Mouse (Mus musculus): ENCODE data around the gene L3mbtl4. TPM values are rescaled to one million over a fixed set of nuclear protein-coding genes. Genes with fewer than 3 reads are reported as not detected.

The L3mbtl4 gene
- total and polyA plus RNA-seq, 3 experiments = not detected

- H3K4me2 ChIP-seq (ENCODE audit: insufficient read depth, low read depth, poor library complexity, severe bottlenecking) = no peak overlapping the region
- in situ Hi-C loops (cut with MboI; ENCODE audit: low pct_ligation_motif_present, low pct_unique_long_range_greater_than_20kb, low sequenced_read_pairs) = no loop called here
- H3K4me3 ChIP-seq (replicated peaks in 1 of 3; ENCODE audit: low read depth in 2 of 3, low read length in 2 of 3, poor library complexity in 1 of 3) = no peak overlapping the region
- no peaks in the 10 kb centered on the region for H3K79me2 ChIP-seq (replicated peaks; ENCODE audit: control insufficient read depth, extremely low read depth, insufficient read depth, poor library complexity, severe bottlenecking)
- no peaks in the 10 kb centered on the region for H3K27me3 ChIP-seq (replicated peaks)
- TF ChIP-seq MEF2A (IDR thresholded peaks at IDR 0.05; ENCODE audit: borderline replicate concordance, low read depth, low read length) (no peak), EP300 (IDR thresholded peaks at IDR 0.05; ENCODE audit: low read length) (no peak), SMC3 (IDR thresholded peaks at IDR 0.05; ENCODE audit: low read depth, low read length) (no peak), ETS1 (conservative IDR thresholded peaks at IDR 0.05; ENCODE audit: low read depth, low read length) (no peak), TBP (conservative IDR thresholded peaks at IDR 0.05; ENCODE audit: low read depth, low read length) (no peak), MAX (IDR thresholded peaks at IDR 0.05; ENCODE audit: low read length) (no peak), USF1 (IDR thresholded peaks at IDR 0.05; ENCODE audit: low read depth, low read length) (no peak), TCF12 (IDR thresholded peaks at IDR 0.05; ENCODE audit: low read depth, low read length) (no peak), IRF4 (IDR thresholded peaks at IDR 0.05; ENCODE audit: low read depth, low read length) (no peak), E2F4 (IDR thresholded peaks at IDR 0.05; ENCODE audit: insufficient replicate concordance, low read depth, low read length) (no peak), MAZ (IDR thresholded peaks at IDR 0.05; ENCODE audit: low read depth, low read length) (no peak), UBTF (IDR thresholded peaks at IDR 0.05; ENCODE audit: low read depth, low read length) (no peak), PAX5 (IDR thresholded peaks at IDR 0.05; ENCODE audit: low read length) (no peak), NELFE (IDR thresholded peaks at IDR 0.05; ENCODE audit: low read depth, low read length) (no peak), MXI1 (IDR thresholded peaks at IDR 0.05; ENCODE audit: low read depth, low read length) (no peak), NRF1 (IDR thresholded peaks at IDR 0.05; ENCODE audit: low read depth, low read length) (no peak), RAD21 (IDR thresholded peaks at IDR 0.05; ENCODE audit: low read depth, low read length) (no peak)
- no peak overlapping the region for H3K27ac ChIP-seq (ENCODE audit: insufficient read depth, low read depth)
- DNase-seq (ENCODE audit: extremely low read depth) = no peak
- H3K4me1 ChIP-seq (ENCODE audit: control insufficient read depth in 1 of 2, insufficient read depth in 2 of 2) = no peaks in the 10 kb centered on the region
- H3K9ac ChIP-seq (ENCODE audit: insufficient read depth, low read depth) = no peak overlapping the region
- H3K36me3 ChIP-seq (replicated peaks in 1 of 2; ENCODE audit: control insufficient read depth in 1 of 2, insufficient read depth in 1 of 2, low read length in 1 of 2) = no peaks in the 10 kb centered on the region
- dilution Hi-C loops (cut with MboI; ENCODE audit: extremely low pct_ligation_motif_present, extremely low pct_unique_long_range_greater_than_20kb, low sequenced_read_pairs) = no loop called here
- peaks cover 53% of the 10 kb centered on the region for H3K9me3 ChIP-seq (replicated peaks; ENCODE audit: low read length)
These were observed 318.0 kb downstream of the L3mbtl4 start for GRCm38 (mm10) chr17:68591619-68592018.

- no peak overlapping the region for H3K4me3 ChIP-seq (replicated peaks in 1 of 3; ENCODE audit: low read depth in 2 of 3, low read length in 2 of 3, poor library complexity in 1 of 3)
- dilution Hi-C loops (cut with MboI; ENCODE audit: extremely low pct_ligation_motif_present, extremely low pct_unique_long_range_greater_than_20kb, low sequenced_read_pairs) (no loop called here), in situ Hi-C loops (cut with MboI; ENCODE audit: low pct_ligation_motif_present, low pct_unique_long_range_greater_than_20kb, low sequenced_read_pairs) (no loop called here)
- no peaks in the 10 kb centered on the region for H3K79me2 ChIP-seq (replicated peaks; ENCODE audit: control insufficient read depth, extremely low read depth, insufficient read depth, poor library complexity, severe bottlenecking)
- DNase-seq (ENCODE audit: extremely low read depth) = no peak
- no peaks in the 10 kb centered on the region for H3K4me1 ChIP-seq (ENCODE audit: control insufficient read depth in 1 of 2, insufficient read depth in 2 of 2)
- H3K4me2 ChIP-seq (ENCODE audit: insufficient read depth, low read depth, poor library complexity, severe bottlenecking) = no peak overlapping the region
- H3K9me3 ChIP-seq (replicated peaks; ENCODE audit: low read length) = peaks cover 69% of the 10 kb centered on the region
- TF ChIP-seq HCFC1 (IDR thresholded peaks at IDR 0.05; ENCODE audit: low read depth, low read length) = no peak
- no peak for TF ChIP-seq MAFK (IDR thresholded peaks at IDR 0.05; ENCODE audit: insufficient replicate concordance, low read length)
- no peak for TF ChIP-seq TBP (conservative IDR thresholded peaks at IDR 0.05; ENCODE audit: low read depth, low read length)
- TF ChIP-seq ZC3H11A (IDR thresholded peaks at IDR 0.05; ENCODE audit: low read depth, low read length) = no peak
- no peak for TF ChIP-seq RCOR1 (conservative IDR thresholded peaks at IDR 0.05; ENCODE audit: low read depth, low read length)
- no peak for TF ChIP-seq UBTF (IDR thresholded peaks at IDR 0.05; ENCODE audit: low read depth, low read length)
- no peak for TF ChIP-seq KAT2A (IDR thresholded peaks at IDR 0.05; ENCODE audit: insufficient replicate concordance, low read length)
- TF ChIP-seq MYC (IDR thresholded peaks at IDR 0.05; ENCODE audit: low read depth, low read length) = no peak
- no peak for TF ChIP-seq CHD1 (IDR thresholded peaks at IDR 0.05; ENCODE audit: low read depth, low read length)
- TF ChIP-seq USF1 (IDR thresholded peaks at IDR 0.05; ENCODE audit: low read depth, low read length) = no peak
- no peak for TF ChIP-seq ZMIZ1 (IDR thresholded peaks at IDR 0.05; ENCODE audit: low read depth, low read length)
- TF ChIP-seq JUN (IDR thresholded peaks at IDR 0.05; ENCODE audit: insufficient read depth, low read depth, low read length) = no peak
- TF ChIP-seq MEF2A (IDR thresholded peaks at IDR 0.05; ENCODE audit: borderline replicate concordance, low read depth, low read length) = no peak
- TF ChIP-seq TCF12 (IDR thresholded peaks at IDR 0.05; ENCODE audit: low read depth, low read length) = no peak
- TF ChIP-seq MXI1 (IDR thresholded peaks at IDR 0.05; ENCODE audit: low read depth, low read length) = no peak
- no peak for TF ChIP-seq SIN3A (IDR thresholded peaks at IDR 0.05; ENCODE audit: low read length)
- TF ChIP-seq EP300 (IDR thresholded peaks at IDR 0.05; ENCODE audit: low read length) = no peak
- TF ChIP-seq JUND (conservative IDR thresholded peaks at IDR 0.05; ENCODE audit: low read depth, low read length) = no peak
- TF ChIP-seq CHD2 (IDR thresholded peaks at IDR 0.05; ENCODE audit: low read length) = no peak
- no peaks in the 10 kb centered on the region for H3K36me3 ChIP-seq (replicated peaks in 1 of 2; ENCODE audit: control insufficient read depth in 1 of 2, insufficient read depth in 1 of 2, low read length in 1 of 2)
- no peaks in the 10 kb centered on the region for H3K27me3 ChIP-seq (replicated peaks)
- no peak overlapping the region for H3K27ac ChIP-seq (ENCODE audit: insufficient read depth, low read depth)
- no peak overlapping the region for H3K9ac ChIP-seq (ENCODE audit: insufficient read depth, low read depth)
These were observed 329.1 kb downstream of the L3mbtl4 start for GRCm38 (mm10) chr17:68602744-68603143.
